Mouse (Mus musculus): Measurements from ENCODE around the gene Cdc37l1. TPM values are rescaled to one million over a fixed set of nuclear protein-coding genes. Genes with fewer than 3 reads are reported as not detected.

Cdc37l1 gene
- total and polyA plus RNA-seq, 3 experiments, result 17.2 to 27.7 TPM; not detected in 1

- H3K9me3 ChIP-seq (replicated peaks; ENCODE audit: insufficient read depth, low read length), result no peaks in the 10 kb centered on the region
- H3K4me1 ChIP-seq (ENCODE audit: control insufficient read depth in 1 of 2, insufficient read depth in 2 of 2, low read length in 2 of 2), result peaks cover 4 to 10% of the 10 kb centered on the region in 2 experiments
- H3K4me3 ChIP-seq (ENCODE audit: control insufficient read depth in 1 of 2, insufficient read depth in 1 of 2, low read depth in 2 of 2, low read length in 2 of 2), result no peak overlapping the region
- H3K27ac ChIP-seq (ENCODE audit: control insufficient read depth, low read depth, low read length), result no peak overlapping the region
- no peaks in the 10 kb centered on the region for H3K27me3 ChIP-seq (ENCODE audit: control insufficient read depth in 1 of 2, insufficient read depth in 2 of 2, low read length in 2 of 2)
- no peak for TF ChIP-seq MYC (IDR thresholded peaks at IDR 0.05; ENCODE audit: low read depth, low read length)
- no peak for TF ChIP-seq NRF1 (IDR thresholded peaks at IDR 0.05; ENCODE audit: insufficient read depth, low read depth, low read length, poor library complexity, severe bottlenecking)
- no peak for TF ChIP-seq KAT2A (conservative IDR thresholded peaks at IDR 0.05; ENCODE audit: low read depth, low read length)
- no peak for TF ChIP-seq HCFC1 (IDR thresholded peaks at IDR 0.05; ENCODE audit: low read depth, low read length)
- TF ChIP-seq ZNF384 (IDR thresholded peaks at IDR 0.05; ENCODE audit: low read depth, low read length), result no peak
- TF ChIP-seq EP300 (IDR thresholded peaks at IDR 0.05; ENCODE audit: low read depth in 1 of 2, low read length in 2 of 2), result no peak
- no peak for TF ChIP-seq POLR2AphosphoS5 (IDR thresholded peaks at IDR 0.05; ENCODE audit: borderline replicate concordance, low read depth, low read length)
- no peak for TF ChIP-seq E2F4 (IDR thresholded peaks at IDR 0.05; ENCODE audit: borderline replicate concordance, low read depth, low read length)
- TF ChIP-seq TAL1 (IDR thresholded peaks at IDR 0.05; ENCODE audit: low read length), result no peak
- no peak for TF ChIP-seq CTCF (IDR thresholded peaks at IDR 0.05 in 2 of 3, conservative IDR thresholded peaks at IDR 0.05 in 1 of 3; ENCODE audit: control insufficient read depth in 1 of 3, insufficient read depth in 1 of 3, low read depth in 2 of 3, low read length in 3 of 3, poor library complexity in 1 of 3, severe bottlenecking in 1 of 3)
- no peak for TF ChIP-seq ZKSCAN1 (IDR thresholded peaks at IDR 0.05; ENCODE audit: low read depth, low read length)
- TF ChIP-seq ZC3H11A (IDR thresholded peaks at IDR 0.05; ENCODE audit: low read depth, low read length), result no peak
- TF ChIP-seq MYB (IDR thresholded peaks at IDR 0.05; ENCODE audit: low read depth, low read length), result no peak
- TF ChIP-seq MEF2A (IDR thresholded peaks at IDR 0.05; ENCODE audit: extremely low read depth, insufficient replicate concordance, low read depth, low read length, poor library complexity, severe bottlenecking), result no peak
- no peak for TF ChIP-seq SIN3A (IDR thresholded peaks at IDR 0.05; ENCODE audit: low read length)
- no peak for TF ChIP-seq TBP (IDR thresholded peaks at IDR 0.05; ENCODE audit: low read depth, low read length)
- peaks cover 31% of the 10 kb centered on the region for H3K79me2 ChIP-seq (ENCODE audit: control insufficient read depth, insufficient read depth, low read length, poor library complexity)
- no peak overlapping the region for H3K9ac ChIP-seq (ENCODE audit: control insufficient read depth, low read depth, low read length, poor library complexity, severe bottlenecking)
- H3K36me3 ChIP-seq (ENCODE audit: control insufficient read depth in 1 of 2, insufficient read depth in 2 of 2, low read length in 2 of 2), result peaks cover 0 to 15% of the 10 kb centered on the region in 2 experiments; a peak in 2 of 4 replicates
- DNase-seq (ENCODE audit: low read depth, low spot score), result no peak
Observed at GRCm38 (mm10) chr19:29045369-29045768, 55.2 kb downstream of the Cdc37l1 start.

GRCm38 (mm10) chr19:29045956-29046650 lies 56.0 kb downstream of the Cdc37l1 start:
- DNase-seq (ENCODE audit: low read depth, low spot score), result peak; percentile 38
- TF ChIP-seq CHD1 (IDR thresholded peaks at IDR 0.05; ENCODE audit: low read depth, low read length), result no peak
- TF ChIP-seq UBTF (IDR thresholded peaks at IDR 0.05; ENCODE audit: borderline replicate concordance, insufficient read depth, low read depth, low read length), result no peak
- no peak for TF ChIP-seq TBP (IDR thresholded peaks at IDR 0.05; ENCODE audit: low read depth, low read length)
- no peak for TF ChIP-seq MXI1 (IDR thresholded peaks at IDR 0.05; ENCODE audit: low read depth, low read length)
- no peak for TF ChIP-seq MEF2A (IDR thresholded peaks at IDR 0.05; ENCODE audit: extremely low read depth, insufficient replicate concordance, low read depth, low read length, poor library complexity, severe bottlenecking)
- no peak for TF ChIP-seq TCF12 (IDR thresholded peaks at IDR 0.05; ENCODE audit: low read depth, low read length)
- no peak for TF ChIP-seq RCOR1 (IDR thresholded peaks at IDR 0.05; ENCODE audit: low read depth, low read length)
- no peak for TF ChIP-seq ZKSCAN1 (IDR thresholded peaks at IDR 0.05; ENCODE audit: low read depth, low read length)
- no peak for TF ChIP-seq ZMIZ1 (IDR thresholded peaks at IDR 0.05; ENCODE audit: low read depth, low read length)
- no peak for TF ChIP-seq KAT2A (conservative IDR thresholded peaks at IDR 0.05; ENCODE audit: low read depth, low read length)
- TF ChIP-seq NRF1 (IDR thresholded peaks at IDR 0.05; ENCODE audit: insufficient read depth, low read depth, low read length, poor library complexity, severe bottlenecking), result no peak

More at GRCm38 (mm10) chr19:29045956-29046650, 56.0 kb downstream of the Cdc37l1 start:
- Histone ChIP-seq H3K79me2 (ENCODE audit: control insufficient read depth, insufficient read depth, low read length, poor library complexity) (peaks cover 31% of the 10 kb centered on the region), H3K27me3 (ENCODE audit: control insufficient read depth in 1 of 2, insufficient read depth in 2 of 2, low read length in 2 of 2) (no peaks in the 10 kb centered on the region), H3K27ac (ENCODE audit: control insufficient read depth, low read depth, low read length) (no peak overlapping the region), H3K9me3 (replicated peaks; ENCODE audit: insufficient read depth, low read length) (no peaks in the 10 kb centered on the region), H3K36me3 (ENCODE audit: control insufficient read depth in 1 of 2, insufficient read depth in 2 of 2, low read length in 2 of 2) (peaks cover 0 to 15% of the 10 kb centered on the region in 2 experiments; a peak in 2 of 4 replicates), H3K4me3 (ENCODE audit: control insufficient read depth in 1 of 2, insufficient read depth in 1 of 2, low read depth in 2 of 2, low read length in 2 of 2) (peak overlapping the region; percentile 38 to 98), H3K4me1 (ENCODE audit: control insufficient read depth in 1 of 2, insufficient read depth in 2 of 2, low read length in 2 of 2) (peaks cover 4 to 10% of the 10 kb centered on the region in 2 experiments), H3K9ac (ENCODE audit: control insufficient read depth, low read depth, low read length, poor library complexity, severe bottlenecking) (peak overlapping the region; percentile 34)
